Mouse (Mus musculus) cerebellum, adult 11 months (tissue): ENCODE data around the gene Papss2.
"Not testable (repeated sequence)": the region's sequence is repeated elsewhere in the genome, so short reads cannot be mapped to it uniquely, and the experiment has no call there.

ENCODE experiments used
- DNase-seq: peaks from one replicate; pipeline ENCODE4 v3.0.0; 2022

Gene Papss2

DNA sequence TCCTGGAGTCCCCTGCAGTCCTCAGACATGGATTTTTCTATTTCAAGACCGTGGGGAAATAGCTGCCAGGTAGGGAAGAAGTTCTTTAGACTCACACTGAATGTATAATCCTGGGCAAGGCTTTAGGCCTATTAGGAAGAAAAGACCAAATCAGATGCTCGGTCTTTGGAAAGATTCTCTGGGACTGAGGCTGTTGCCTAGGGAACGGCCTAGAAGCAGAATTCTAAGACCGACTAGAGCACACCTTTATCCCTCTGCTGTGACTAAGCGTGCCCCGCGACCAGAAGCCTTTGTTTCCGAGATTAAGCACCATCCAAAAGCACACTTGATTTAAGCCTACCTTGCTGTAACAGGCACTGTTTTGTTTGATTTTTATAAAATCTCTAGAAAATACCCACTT is 46.4 kb downstream of the Papss2 start:
- no peak for DNase-seq

- no peak for DNase-seq
These were observed 48.1 kb downstream of the Papss2 start for GRCm38 (mm10) chr19:32643642-32644041.

- DNase-seq, result no peak
These were observed 50.3 kb downstream of the Papss2 start for GRCm38 (mm10) chr19:32645939-32646338.

DNA sequence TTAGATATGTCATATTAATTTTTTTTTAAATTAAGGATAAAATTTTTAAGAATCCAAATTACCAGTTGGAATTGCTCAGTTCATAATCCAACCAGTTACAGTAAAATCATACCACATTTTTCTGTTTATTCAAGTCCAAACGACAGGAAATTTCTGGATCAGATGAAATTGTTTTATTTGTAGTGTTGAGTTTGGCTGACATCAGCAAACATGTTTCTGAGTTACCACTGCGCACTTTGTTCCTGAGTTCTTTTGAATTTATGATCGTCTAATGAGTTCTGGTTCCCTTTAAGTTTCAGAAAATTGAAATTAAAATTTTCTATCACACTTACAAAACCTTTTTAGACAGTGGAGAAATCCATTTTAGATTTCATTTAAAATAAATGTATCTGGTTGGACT is 50.8 kb downstream of the Papss2 start:
- DNase-seq, result no peak

DNA sequence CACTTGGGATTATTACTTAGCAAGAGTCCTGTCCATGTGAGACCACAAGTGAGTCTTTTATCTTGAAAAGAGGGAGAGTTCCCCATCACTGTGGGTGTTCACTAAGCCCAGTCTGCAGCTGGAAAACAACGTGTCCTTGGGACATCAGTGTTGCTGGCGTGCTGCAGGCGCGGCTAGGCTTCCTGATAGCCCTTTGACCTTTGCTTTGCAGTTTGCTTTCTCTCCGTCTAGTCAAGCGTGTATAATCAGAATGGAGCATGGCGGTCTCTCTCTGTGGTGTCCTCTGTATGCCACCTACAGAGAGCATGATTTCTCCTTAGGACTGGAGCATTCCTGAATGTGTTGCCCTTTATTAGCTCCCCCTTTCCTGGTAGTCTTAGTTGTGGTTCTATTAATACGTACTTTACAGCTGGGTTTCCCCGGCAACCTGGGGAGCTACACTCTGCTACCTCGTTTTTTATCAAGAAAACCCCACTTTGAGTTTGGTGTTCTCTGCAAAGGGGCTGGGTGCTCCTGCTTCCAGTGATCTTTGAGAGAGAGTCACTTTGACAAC is 52.5 kb downstream of the Papss2 start:
- DNase-seq, result no peak

- no peak for DNase-seq
These were observed 55.5 kb downstream of the Papss2 start for GRCm38 (mm10) chr19:32651046-32651445.

- no peak for DNase-seq
These were observed 57.5 kb downstream of the Papss2 start for GRCm38 (mm10) chr19:32653122-32653521.

- no peak for DNase-seq
These were observed 58.2 kb downstream of the Papss2 start for GRCm38 (mm10) chr19:32653630-32654362.

DNA sequence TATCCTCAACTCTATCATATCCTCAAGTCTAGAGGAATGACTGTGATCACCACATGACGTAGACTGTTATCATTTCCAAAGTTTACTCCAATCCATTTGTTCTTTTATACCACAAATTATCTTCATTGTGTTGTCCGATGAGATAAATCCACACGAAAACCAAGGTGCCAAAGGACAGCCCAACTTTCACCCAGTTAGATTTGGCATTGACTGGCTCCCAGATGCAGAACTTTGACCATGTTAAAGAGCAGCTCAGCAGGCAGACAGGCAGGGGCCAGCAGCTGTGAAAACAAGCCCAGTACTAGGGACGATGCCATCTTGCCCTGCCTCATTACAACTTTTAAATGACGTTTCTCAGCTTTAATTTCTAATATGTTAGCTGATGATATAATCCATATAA is 63.8 kb downstream of the Papss2 start:
- DNase-seq, result no peak

- DNase-seq, result no peak
These were observed 67.3 kb downstream of the Papss2 start for GRCm38 (mm10) chr19:32662936-32663335.

DNA sequence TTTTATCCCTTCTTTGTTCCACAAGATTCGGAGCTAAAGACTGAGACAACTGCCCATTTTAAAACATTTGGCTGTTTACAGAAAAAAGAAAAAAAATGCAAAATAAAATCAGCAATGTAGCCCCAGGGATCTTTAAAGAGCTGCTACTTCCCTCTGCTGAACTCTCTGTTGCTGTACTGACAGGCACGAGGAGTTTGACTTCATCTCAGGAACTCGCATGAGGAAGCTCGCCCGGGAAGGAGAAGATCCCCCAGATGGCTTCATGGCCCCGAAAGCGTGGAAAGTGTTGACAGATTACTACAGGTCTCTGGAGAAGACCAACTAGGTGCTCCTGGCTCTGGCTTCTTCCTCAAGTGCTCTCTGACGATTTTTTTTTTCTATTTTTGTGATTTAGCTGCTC is 69.7 kb downstream of the Papss2 start:
- no peak for DNase-seq

DNA sequence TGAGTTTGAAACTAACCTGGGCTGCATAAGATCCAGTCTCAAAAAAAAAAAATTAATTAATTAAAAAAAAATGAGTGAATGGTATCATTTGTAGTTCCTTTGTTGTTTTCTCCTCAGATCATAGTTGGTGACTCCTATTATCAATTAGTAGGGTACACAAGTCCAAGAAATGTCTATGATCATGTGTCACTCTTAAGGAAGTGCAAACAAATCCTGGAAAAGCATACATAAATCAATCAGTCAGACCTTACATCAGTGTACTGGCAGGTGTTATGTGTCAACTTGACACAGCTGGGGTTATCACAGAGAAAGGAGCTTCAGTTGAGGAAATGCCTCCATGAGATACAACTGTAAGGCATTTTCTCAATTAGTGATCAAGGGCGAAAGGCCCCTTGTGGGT is 72.2 kb downstream of the Papss2 start:
- DNase-seq, result not testable (repeated sequence)

DNA sequence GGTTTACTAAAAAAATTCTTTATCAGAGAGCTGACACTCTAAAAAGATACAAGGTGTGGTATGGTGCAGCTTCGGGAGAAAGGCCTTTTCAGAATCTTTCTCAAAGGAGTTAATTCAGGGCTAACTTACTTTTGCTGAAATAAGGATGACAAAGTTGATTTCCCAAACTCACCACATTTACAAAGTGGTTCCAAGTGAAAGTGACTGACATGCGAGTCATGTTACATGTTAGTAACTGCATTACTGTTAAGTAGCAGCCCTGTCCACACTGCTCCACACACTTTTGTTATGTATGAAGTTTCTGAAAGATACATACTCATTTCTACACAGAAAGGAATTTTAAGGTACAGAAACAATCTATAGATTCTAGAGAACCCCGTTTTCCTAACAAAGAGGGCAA is 80.2 kb downstream of the Papss2 start:
- no peak for DNase-seq

DNA sequence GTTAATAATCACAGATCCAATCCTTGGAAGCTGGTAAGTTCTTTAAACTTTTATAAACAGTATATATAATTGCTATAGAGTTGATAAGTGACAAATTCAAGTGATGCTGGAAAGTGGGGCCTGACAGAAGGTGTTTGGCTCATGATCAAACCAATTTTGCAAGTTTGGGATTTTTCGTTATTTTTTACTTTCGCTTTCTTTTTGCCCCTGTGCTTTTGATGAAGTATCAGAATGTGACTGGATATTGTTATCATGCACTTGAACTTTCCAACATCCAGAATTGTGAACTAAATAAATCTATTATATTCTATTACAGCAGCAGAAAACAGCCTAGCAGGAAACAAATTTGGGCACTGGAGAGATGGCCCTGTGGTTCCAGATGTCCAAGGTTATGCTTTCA is 85.3 kb downstream of the Papss2 start:
- DNase-seq, result no peak

DNA sequence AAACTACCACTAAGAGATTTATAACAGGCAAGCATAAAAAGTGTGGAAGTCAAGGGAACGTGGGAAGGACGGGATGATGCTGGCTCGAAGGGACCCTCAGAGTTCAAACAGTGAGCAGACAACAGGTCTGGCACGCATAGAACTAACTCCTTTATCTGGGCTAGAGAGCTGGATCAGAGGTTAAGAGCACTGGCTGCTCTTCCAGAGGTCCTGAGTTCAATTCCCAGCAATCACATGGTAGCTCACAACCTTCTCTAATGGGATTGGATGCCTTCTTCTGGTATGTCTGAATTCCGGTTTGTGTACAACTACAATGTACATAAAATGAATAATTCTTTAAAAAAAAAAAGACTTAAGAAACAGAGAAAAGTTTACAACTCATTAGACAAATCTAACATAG is 87.5 kb downstream of the Papss2 start:
- DNase-seq, result no peak

DNA sequence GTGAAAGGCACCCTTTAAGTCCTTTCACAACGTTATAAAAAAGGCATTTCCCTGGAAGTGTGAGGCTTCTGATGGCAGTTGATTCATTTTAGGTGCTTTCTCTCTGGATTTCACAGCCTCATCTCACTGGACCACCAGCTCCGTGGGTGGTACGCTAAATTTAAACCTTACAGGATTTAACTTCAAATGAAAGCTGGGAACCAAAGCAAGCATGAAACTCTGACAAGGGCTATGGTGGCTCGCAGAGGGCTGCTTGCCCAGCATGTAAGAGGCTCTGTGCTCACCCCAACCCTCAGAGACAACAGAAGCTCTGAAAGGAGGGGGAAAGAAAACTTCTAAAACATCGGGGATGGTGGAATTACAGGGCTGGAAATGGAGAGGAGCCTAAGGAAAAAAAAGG is 92.1 kb downstream of the Papss2 start:
- no peak for DNase-seq

GRCm38 (mm10) chr19:32688227-32688626 is 92.6 kb downstream of the Papss2 start:
- not testable (repeated sequence) for DNase-seq

DNA sequence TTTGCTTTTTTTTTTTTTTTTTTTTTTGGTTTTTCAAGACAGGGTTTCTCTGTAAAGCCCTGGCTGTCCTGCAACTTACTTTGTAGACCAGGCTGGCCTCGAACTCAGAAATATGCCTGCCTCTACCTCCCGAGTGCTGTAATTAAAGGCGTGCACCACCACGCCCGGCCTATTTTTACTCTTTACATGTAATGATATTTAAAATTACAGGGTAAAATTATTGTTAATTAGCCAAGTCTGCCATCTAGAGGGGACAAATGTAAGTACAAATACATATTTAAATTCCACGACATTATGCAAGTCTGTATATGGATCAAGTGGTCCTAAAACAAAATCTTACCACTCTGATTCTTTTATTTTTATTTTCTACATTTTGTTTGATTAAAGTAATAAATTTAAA is 94.1 kb downstream of the Papss2 start:
- DNase-seq, result no peak

GRCm38 (mm10) chr19:32696674-32697073 is 101.1 kb downstream of the Papss2 start:
- DNase-seq, result no peak

DNA sequence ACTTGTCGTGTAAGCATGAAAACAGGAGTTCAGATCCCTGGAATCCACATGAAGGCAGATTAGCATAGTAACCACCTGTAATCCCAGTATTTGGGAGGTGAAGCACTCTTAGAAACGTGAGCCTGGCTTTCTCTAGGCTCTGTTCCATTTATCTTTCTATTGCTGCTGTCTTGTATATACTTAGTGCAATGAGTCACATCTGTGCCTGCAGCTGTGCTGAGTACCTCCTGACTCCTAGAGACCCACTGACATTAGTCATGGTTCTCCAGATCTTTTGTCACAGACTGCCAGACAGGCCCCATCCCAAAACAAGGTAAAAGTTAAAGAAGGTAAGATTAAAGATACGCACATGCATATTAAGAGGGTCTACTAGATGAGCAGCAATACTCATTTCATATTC is 106.6 kb downstream of the Papss2 start:
- no peak for DNase-seq

- DNase-seq, result no peak
These were observed 113.4 kb downstream of the Papss2 start for GRCm38 (mm10) chr19:32708996-32709395.

- DNase-seq, result no peak
These were observed 114.7 kb downstream of the Papss2 start for GRCm38 (mm10) chr19:32710288-32710687.

DNA sequence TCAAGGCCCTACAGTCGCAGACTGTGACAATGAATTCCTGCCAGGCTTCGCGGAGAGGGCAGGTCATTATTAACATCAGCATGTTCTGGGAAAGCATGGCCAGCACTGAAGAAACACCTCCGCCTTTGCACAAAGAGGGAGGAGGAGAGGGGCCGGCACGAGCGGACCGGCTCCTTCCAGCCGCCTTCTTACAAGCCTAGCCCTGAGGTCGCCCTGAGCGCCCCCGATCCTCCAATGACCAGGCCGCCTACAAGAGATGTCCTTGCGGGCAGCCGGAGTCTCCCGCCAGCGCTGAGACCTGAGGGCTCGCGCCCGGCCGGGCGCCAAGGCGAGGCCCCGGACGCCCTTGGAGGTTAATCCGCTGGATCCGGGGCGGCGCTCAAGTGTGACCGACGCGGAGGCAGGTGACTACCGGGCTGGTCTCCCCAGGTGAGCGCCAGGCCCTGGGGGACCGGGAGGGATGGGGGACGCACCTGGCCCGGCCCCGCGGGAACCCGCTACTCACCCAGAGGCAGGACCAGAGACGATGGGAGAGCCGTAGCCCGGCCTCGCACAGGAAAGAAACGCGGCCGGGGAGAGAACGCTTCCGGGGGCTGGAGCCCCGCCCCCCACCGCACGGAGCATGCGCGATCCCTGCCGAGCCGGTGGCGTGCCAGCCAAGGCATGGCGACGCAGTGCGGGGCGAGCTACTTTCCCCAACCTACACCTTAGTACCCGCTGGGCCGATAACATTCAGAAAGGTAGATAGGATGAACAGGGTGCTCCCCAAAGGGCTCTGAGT is 116.4 kb downstream of the Papss2 start:
- DNase-seq, result peak; percentile 91

DNA sequence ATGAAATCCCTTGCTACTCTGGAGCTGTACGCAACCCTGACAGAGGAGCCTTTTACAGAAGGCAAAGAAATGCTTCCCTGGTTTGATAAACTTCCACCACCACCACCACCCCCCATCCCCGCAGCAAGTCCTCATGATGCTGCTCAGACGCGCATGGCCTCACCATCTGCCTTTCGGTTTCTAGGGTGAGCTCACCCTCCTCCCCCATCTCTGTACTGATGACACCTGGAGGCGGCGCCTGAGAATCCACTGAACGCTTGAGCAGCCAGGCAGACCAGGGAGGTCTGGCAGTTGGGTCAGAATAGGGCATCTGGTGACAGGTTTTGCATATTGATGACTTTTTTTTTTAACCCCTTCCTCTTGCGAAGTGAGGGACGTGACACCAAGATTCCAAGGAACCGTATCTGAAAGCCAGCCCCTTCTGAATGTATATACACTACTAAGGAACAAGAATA is 117.0 kb downstream of the Papss2 start:
- peak; percentile 84 for DNase-seq
